Mouse (Mus musculus): ENCODE measurements around the gene Odf3.
"Not testable (repeated sequence)": the region's sequence is repeated elsewhere in the genome, so short reads cannot be mapped to it uniquely, and the experiment has no call there.

Odf3 gene

GRCm38 (mm10) chr7:140881696-140882468 is 34.3 kb downstream of the Odf3 start, which contains the start of the genes Psmd13 and Sirt3:
Gene Psmd13 (plus strand): TSS chr7:140881968.
Gene Sirt3 (minus strand): TSS chr7:140882309.
- peak; percentile 95 for DNase-seq (ENCODE audit: low spot score)

GRCm38 (mm10) chr7:140882469-140882803 is 34.8 kb downstream of the Odf3 start:
- no peak for DNase-seq (ENCODE audit: low spot score)

- not testable (repeated sequence) for DNase-seq (ENCODE audit: low spot score)
Observed at GRCm38 (mm10) chr7:140890636-140891035, 43.0 kb downstream of the Odf3 start.

- no peak for DNase-seq (ENCODE audit: low spot score)
Observed at GRCm38 (mm10) chr7:140894031-140894430, 46.4 kb downstream of the Odf3 start.

- DNase-seq (ENCODE audit: low spot score): no peak
Observed at GRCm38 (mm10) chr7:140894611-140895010, 47.0 kb downstream of the Odf3 start.

- no peak for DNase-seq (ENCODE audit: low spot score)
Observed at GRCm38 (mm10) chr7:140897863-140898262, 50.3 kb downstream of the Odf3 start.

- no peak for DNase-seq (ENCODE audit: low spot score)
Observed at GRCm38 (mm10) chr7:140899121-140899520, 51.5 kb downstream of the Odf3 start.

- no peak for DNase-seq (ENCODE audit: low spot score)
Observed at GRCm38 (mm10) chr7:140900220-140900619, 52.6 kb downstream of the Odf3 start, which contains the start of gene Cox8b. Gene Cox8b (minus strand): TSS chr7:140900446.

Data from retina, embryonic 14.5 days (tissue).